Mouse (Mus musculus) bone marrow, adult 2 months (tissue): ENCODE data around the gene Tns3.

Source experiments
- CTCF ChIP-seq: fragments of 200-500 bp; IDR thresholded peaks from 2 replicates; pipeline ENCODE4 v1.5.1; 2011; ENCODE audit warnings: low read length, control low read depth; ENCODE audit not compliant: control insufficient read depth, insufficient read depth
- POLR2A ChIP-seq: fragments of 200-500 bp; IDR thresholded peaks from 2 replicates; pipeline ENCODE4 v1.6.1; 2011; ENCODE audit warnings: low read depth, mild to moderate bottlenecking, control low read depth, low read length, borderline replicate concordance; ENCODE audit not compliant: control insufficient read depth

- no peak for TF ChIP-seq CTCF
- 0 out of 2 replicates have a peak, but pooled peaks have one; percentile 13 for TF ChIP-seq POLR2A
Measured at GRCm38 (mm10) chr11:8589226-8589905, 75.0 kb downstream of the Tns3 start.
